Mouse (Mus musculus): ENCODE measurements at regions not wholly inside any gene's neighbourhood (a gene's known extent, or its start where the extent isn't known, plus 50 kb on each side); places are given as distances from the start of the nearest gene placed in this dataset.
A peak's percentile ranks its signal among the peaks of the same experiment; 100 is the strongest.
"Not testable (repeated sequence)": the region's sequence is repeated elsewhere in the genome, so short reads cannot be mapped to it uniquely, and the experiment has no call there.

DNA sequence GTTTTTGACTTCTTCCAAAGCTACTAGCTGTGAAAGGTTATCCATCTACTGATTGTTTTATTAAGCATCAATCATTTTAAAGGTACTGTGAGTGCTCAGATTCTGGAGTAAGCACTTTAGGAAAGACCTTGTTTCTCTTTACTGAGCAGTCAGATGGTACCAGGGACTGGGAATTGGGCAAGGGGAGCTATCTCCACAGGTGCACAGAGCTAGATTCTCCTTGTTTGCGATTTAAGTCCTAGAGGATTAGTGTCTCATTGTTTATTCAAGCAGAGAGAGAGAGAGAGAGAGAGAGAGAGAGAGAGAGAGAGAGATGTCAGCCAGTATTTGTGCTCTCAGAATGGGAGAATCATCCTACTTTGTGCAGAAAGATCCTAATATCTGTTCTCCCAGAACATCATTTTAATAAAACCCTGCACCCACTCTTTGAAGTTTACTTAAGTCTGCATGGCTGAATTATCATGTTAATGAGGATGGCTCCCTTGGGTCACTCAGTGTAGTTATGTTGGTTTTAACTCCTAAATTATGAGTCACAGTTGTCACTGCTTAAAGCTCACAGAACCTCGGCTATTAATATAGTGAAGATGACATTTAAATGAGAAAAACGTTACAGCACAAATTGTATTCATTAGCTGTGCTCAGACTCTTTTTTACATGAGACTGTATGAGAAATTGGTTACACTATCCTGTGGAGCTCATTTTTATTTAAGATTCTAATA, 171.7 kb downstream of the Plppr4 start:
- ATAC-seq (ENCODE audit: insufficient read depth) (no peak), DNase-seq (no peak)
- no peaks in the 10 kb centered on the region for H3K36me3 ChIP-seq (ENCODE audit: insufficient read depth)
- H3K9ac ChIP-seq, result no peak overlapping the region
- H3K27ac ChIP-seq (ENCODE audit: low read depth), result no peak overlapping the region
- H3K27me3 ChIP-seq (ENCODE audit: insufficient read depth, low read length), result no peaks in the 10 kb centered on the region
- H3K4me2 ChIP-seq, result no peak overlapping the region
- no peak for TF ChIP-seq CTCF (IDR thresholded peaks at IDR 0.05; ENCODE audit: low read depth)
- no peaks in the 10 kb centered on the region for H3K4me1 ChIP-seq (ENCODE audit: insufficient read depth)
- no peak overlapping the region for H3K4me3 ChIP-seq (ENCODE audit: low read depth, low read length)
- WGBS, result 47% methylated on average over 3 of the region's 3 CpGs
- no peaks in the 10 kb centered on the region for H3K9me3 ChIP-seq (ENCODE audit: low read depth, low read length)

DNA sequence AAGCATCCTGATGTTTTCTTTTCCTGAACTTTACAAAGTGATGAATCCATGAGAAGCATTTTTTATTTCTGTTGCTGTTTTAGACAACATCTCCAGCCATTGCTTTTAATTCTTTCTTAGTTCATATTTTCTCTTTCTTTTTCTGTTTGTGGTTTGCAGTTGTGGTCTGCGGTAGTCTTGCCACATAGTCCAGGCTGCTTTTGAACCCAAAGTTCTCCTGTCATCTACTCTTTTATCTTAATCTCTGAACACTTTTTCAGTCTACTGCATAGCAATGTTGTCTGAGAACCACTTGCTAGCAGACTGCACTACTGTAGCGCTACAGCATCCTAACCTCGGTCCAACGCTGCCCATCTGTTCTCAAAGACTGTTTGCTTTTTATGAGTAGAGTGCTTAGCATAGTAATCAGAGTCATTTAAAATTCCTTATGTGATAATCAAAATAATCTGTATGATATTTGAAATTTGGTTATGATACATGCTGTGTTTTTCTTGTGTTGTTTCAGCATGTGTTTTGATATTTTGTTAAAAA, 177.0 kb downstream of the Plppr4 start:
- no peak overlapping the region for H3K4me3 ChIP-seq (ENCODE audit: low read depth, low read length)
- H3K27me3 ChIP-seq (ENCODE audit: insufficient read depth, low read length), result no peaks in the 10 kb centered on the region
- no peaks in the 10 kb centered on the region for H3K4me1 ChIP-seq (ENCODE audit: insufficient read depth)
- no peaks in the 10 kb centered on the region for H3K36me3 ChIP-seq (ENCODE audit: insufficient read depth)
- H3K9ac ChIP-seq, result no peak overlapping the region
- DNase-seq (no peak), ATAC-seq (ENCODE audit: insufficient read depth) (no peak)
- WGBS, result 88% methylated on average over 4 of the region's 4 CpGs
- TF ChIP-seq CTCF (IDR thresholded peaks at IDR 0.05; ENCODE audit: low read depth), result no peak
- H3K27ac ChIP-seq (ENCODE audit: low read depth), result no peak overlapping the region
- H3K9me3 ChIP-seq (ENCODE audit: low read depth, low read length), result no peaks in the 10 kb centered on the region
- no peak overlapping the region for H3K4me2 ChIP-seq

DNA sequence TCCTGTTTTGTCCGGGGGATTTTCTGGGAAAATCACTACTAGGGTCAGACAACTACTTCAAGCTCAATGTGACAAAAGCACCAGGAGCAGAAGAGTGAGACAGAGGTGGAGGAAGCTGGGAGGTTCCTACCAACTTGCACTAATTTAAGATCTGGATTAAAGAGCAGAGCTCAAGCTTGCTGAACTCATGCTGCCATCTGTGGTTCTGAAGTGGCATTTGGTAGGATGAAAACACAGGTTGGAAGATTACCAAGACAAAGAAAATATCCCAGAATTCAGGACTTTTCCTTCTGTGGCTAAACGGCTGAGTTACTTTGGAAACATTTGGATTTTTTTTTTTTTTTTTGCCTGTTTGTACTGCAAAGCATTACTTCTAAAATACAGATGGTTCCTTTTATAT, 190.9 kb downstream of the Plppr4 start:
- Histone ChIP-seq H3K4me2 (no peak overlapping the region), H3K9me3 (ENCODE audit: low read depth, low read length) (no peaks in the 10 kb centered on the region), H3K4me3 (ENCODE audit: low read depth, low read length) (no peak overlapping the region), H3K27me3 (ENCODE audit: insufficient read depth, low read length) (no peaks in the 10 kb centered on the region), H3K9ac (no peak overlapping the region), H3K27ac (ENCODE audit: low read depth) (no peak overlapping the region), H3K4me1 (ENCODE audit: insufficient read depth) (no peaks in the 10 kb centered on the region), H3K36me3 (ENCODE audit: insufficient read depth) (no peaks in the 10 kb centered on the region)
- WGBS, result 74% methylated on average over 2 of the region's 2 CpGs
- DNase-seq, result no peak
- TF ChIP-seq CTCF (IDR thresholded peaks at IDR 0.05; ENCODE audit: low read depth), result no peak
- no peak for ATAC-seq (ENCODE audit: insufficient read depth)

GRCm38 (mm10) chr3:117163046-117163445, 194.3 kb upstream of the Palmd start:
- Histone ChIP-seq H3K9ac (no peak overlapping the region), H3K4me1 (ENCODE audit: insufficient read depth) (no peaks in the 10 kb centered on the region), H3K27ac (ENCODE audit: low read depth) (no peak overlapping the region), H3K27me3 (ENCODE audit: insufficient read depth, low read length) (no peaks in the 10 kb centered on the region), H3K4me2 (no peak overlapping the region), H3K36me3 (ENCODE audit: insufficient read depth) (no peaks in the 10 kb centered on the region), H3K9me3 (ENCODE audit: low read depth, low read length) (no peaks in the 10 kb centered on the region), H3K4me3 (ENCODE audit: low read depth, low read length) (no peak overlapping the region)
- TF ChIP-seq CTCF (IDR thresholded peaks at IDR 0.05; ENCODE audit: low read depth), result no peak
- 21% methylated on average over 1 of the region's 1 CpGs for WGBS
- ATAC-seq (ENCODE audit: insufficient read depth) (peak; percentile 52; the same call in 1 of the 2 replicates), DNase-seq (peak; percentile 13)

- not testable (repeated sequence) for H3K9me3 ChIP-seq (ENCODE audit: low read depth, low read length); H3K27ac ChIP-seq (ENCODE audit: low read depth); H3K4me3 ChIP-seq (ENCODE audit: low read depth, low read length); H3K4me1 ChIP-seq (ENCODE audit: insufficient read depth); ATAC-seq (ENCODE audit: insufficient read depth); DNase-seq; H3K36me3 ChIP-seq (ENCODE audit: insufficient read depth); H3K4me2 ChIP-seq; H3K9ac ChIP-seq; H3K27me3 ChIP-seq (ENCODE audit: insufficient read depth, low read length)
- 92% methylated on average over 3 of the region's 3 CpGs for WGBS
Measured at GRCm38 (mm10) chr3:117160689-117161088, 191.9 kb upstream of the Palmd start.

GRCm38 (mm10) chr3:117155274-117155673, 186.5 kb upstream of the Palmd start:
- H3K4me3 ChIP-seq (ENCODE audit: low read depth, low read length), result no peak overlapping the region
- H3K4me1 ChIP-seq (ENCODE audit: insufficient read depth), result no peaks in the 10 kb centered on the region
- H3K9ac ChIP-seq, result no peak overlapping the region
- H3K4me2 ChIP-seq, result no peak overlapping the region
- WGBS, result 86% methylated on average over 6 of the region's 6 CpGs
- ATAC-seq (ENCODE audit: insufficient read depth) (no peak), DNase-seq (no peak)
- no peaks in the 10 kb centered on the region for H3K27me3 ChIP-seq (ENCODE audit: insufficient read depth, low read length)
- H3K27ac ChIP-seq (ENCODE audit: low read depth), result no peak overlapping the region
- H3K9me3 ChIP-seq (ENCODE audit: low read depth, low read length), result no peaks in the 10 kb centered on the region
- no peak for TF ChIP-seq CTCF (IDR thresholded peaks at IDR 0.05; ENCODE audit: low read depth)
- H3K36me3 ChIP-seq (ENCODE audit: insufficient read depth), result no peaks in the 10 kb centered on the region

DNA sequence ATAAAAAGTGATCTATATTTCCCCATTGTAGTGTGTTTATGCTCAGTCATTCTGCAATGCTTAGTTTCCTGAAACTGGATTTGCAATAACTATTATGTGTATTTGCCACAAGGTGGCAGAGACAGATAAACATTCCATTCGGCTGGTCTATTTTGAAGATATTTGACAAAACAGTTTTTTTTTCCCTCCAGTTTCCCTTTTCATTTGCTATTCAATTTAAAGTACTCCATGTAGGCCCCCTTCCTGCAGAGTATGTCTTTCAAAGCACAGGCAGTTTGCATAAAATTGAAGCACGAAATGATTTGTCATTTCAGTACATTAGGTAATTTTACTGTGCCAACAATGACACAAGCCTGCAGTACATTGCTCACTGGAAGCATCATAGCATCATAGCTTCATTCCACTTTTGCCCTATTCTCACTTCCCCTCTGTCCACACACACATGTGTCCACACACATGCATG, 184.3 kb upstream of the Palmd start:
- Histone ChIP-seq H3K27ac (ENCODE audit: low read depth) (no peak overlapping the region), H3K4me2 (no peak overlapping the region), H3K9ac (no peak overlapping the region), H3K27me3 (ENCODE audit: insufficient read depth, low read length) (no peaks in the 10 kb centered on the region), H3K9me3 (ENCODE audit: low read depth, low read length) (no peaks in the 10 kb centered on the region), H3K4me3 (ENCODE audit: low read depth, low read length) (no peak overlapping the region), H3K4me1 (ENCODE audit: insufficient read depth) (no peaks in the 10 kb centered on the region), H3K36me3 (ENCODE audit: insufficient read depth) (no peaks in the 10 kb centered on the region)
- no peak for ATAC-seq (ENCODE audit: insufficient read depth)
- peak; percentile 48 for TF ChIP-seq CTCF (IDR thresholded peaks at IDR 0.05; ENCODE audit: low read depth)
- peak; percentile 55 for DNase-seq
- WGBS, result 54% methylated on average over 2 of the region's 2 CpGs

Data from lung, embryonic 14.5 days (tissue).